Mouse (Mus musculus) cerebellum, postnatal 36 days (tissue): ENCODE data around the gene Gramd1b.

Experiments
- DNase-seq, 2 experiments: peaks; one replicate each; pipeline ENCODE4 v3.0.0; 2021 to 2022; ENCODE audit warnings: mixed read lengths in 2 of 2

The Gramd1b gene

DNA sequence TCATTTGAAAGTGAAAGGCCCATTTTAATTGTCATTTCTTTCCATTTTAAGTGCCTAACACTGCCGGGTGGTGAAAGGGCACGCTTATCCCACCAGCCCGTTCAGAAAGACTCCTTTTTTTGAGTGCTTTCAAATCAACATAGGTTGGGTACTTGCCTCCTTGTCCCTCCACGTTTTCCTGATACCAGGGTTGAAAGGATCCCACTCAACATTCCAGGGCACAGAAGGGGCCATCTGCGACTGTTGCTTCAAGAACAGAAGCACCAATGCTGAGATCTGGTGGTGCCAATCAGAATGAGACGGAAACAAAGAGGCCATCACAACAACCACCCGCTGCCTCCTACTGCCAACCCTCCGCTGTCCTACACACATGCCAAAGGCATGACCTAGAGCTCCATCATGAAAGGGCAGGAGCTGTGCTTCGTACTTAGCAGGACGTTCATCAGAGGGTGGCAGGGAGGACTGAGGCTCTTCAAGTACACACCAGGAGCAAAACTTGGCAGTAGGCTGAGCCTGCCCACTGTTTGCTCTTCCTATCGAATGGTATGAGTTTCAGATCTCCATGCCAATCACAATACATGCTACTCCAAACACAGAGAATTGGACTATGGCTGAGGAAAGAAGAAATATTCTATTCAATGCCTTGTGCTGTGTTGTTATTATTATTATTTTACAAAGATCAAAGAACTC, 108.7 kb downstream of the Gramd1b start:
- DNase-seq, result no peak

DNA sequence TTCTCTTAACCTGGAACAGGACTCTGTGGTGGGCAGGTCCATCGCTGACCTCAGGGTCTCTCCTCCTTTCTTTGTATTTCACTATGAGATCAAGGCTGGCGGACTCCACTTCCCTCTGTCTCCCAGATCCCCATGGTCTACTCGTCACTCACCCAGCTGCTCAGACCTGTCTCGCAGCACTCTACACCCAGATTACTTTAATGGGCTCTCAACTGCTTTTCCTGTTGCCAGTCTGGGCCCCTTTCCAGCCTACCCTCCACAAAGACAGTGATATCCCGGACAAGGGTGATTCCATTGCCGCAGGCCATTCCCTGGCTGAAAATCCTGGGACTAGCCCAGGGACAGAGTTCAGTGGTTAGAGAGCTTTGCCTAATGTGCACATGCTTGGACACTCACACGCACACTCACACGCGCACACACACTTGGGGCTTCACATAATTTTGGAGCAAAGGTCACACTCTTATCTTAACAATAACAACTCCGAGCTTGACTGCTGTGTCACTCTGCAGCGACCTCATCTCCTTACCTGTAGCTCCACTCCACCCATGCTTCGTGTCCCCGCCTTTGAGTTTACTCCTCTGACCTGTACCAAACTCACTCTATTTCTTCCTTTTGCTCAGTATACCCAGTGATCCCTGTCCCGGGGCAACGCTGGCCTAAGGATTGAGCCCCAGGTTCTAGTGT, 110.4 kb downstream of the Gramd1b start:
- DNase-seq, result no peak

DNA sequence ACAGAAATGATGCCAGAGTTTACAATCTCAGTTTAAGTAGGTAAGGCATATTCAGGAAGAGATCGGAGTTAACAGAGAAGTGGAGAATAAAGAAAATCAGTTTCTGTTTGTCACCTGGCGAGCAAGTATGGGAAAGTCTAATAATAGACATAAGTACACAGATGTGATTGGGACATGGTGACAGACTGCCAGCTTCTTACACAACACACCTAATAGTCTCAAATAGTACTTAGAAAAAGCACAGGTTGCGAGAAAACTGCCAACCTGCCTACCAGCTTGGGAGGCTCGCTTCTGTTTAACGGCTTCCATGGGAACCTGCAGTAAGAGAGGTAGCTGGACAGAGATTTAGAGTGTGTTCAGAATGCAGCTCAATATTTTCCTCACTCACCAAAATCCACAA, 112.4 kb downstream of the Gramd1b start:
- DNase-seq, result no peak

GRCm38 (mm10) chr9:40416150-40416549, 115.0 kb downstream of the Gramd1b start:
- peak in 1 of 2 experiments; percentile 42 for DNase-seq

DNA sequence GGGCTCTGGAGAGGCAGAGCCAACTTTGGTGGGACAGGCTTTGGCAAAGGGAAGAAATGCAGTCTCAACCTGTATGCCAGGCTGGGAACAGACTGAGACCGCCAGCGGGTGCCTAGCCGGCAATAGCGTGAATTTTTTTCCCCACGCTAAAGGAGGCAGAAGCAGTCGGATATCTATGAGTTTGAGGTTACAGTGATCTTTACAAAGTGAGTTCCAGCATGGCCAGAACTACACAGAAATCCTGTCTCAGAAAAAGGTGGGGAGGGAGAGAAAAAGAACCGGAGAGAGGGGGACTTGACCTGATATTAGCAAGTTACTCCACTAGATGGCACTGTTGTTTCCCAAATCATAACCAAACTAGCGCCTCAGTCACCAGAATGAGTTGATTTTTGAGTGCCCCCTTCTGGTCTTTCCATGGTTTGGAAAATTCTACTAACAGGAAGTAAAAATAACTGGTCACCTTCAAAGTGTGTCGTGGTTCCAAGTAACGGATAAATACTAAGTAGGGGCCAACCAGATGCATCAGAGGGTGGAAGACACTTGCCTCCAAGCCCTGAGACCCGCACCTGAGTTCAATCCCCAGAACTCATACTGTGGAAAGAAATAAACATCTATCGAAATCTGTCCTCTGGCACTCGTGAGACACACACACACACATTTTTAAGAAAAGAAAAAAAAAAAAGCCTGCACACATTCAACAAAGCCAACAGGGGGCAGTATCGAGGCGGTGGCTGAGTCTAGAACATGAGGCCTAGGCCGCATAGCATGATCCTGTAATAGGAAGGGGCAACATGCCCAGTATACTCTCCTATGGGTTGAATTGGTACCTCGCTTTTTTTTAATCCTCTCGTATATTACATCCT, 116.0 kb downstream of the Gramd1b start:
- peak; percentile 34 to 71 for DNase-seq

DNA sequence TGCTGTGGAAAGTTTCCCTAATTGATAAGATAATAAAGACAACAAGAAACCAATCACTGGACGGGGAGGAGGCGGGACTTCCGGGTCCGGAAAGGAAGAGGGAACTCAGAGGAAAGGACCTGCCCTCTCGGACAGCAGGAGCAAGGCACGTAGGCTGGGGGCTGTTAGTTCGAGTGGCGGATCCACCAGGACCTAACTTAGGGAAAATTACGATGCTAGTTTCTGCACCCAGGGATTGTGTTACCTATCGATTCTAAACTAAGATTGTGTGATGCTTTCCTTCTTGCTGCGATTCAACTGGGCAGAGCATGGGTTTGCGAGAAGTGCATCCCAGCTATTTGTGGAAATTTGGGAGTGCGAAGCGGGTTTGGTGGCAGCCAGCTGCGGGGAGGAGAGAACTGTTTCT, 116.7 kb downstream of the Gramd1b start:
- peak; percentile 76 to 77 for DNase-seq

- no peak for DNase-seq
Measured at GRCm38 (mm10) chr9:40413601-40414000, 117.6 kb downstream of the Gramd1b start.

- DNase-seq, result no peak
Measured at GRCm38 (mm10) chr9:40412931-40413330, 118.3 kb downstream of the Gramd1b start.

DNA sequence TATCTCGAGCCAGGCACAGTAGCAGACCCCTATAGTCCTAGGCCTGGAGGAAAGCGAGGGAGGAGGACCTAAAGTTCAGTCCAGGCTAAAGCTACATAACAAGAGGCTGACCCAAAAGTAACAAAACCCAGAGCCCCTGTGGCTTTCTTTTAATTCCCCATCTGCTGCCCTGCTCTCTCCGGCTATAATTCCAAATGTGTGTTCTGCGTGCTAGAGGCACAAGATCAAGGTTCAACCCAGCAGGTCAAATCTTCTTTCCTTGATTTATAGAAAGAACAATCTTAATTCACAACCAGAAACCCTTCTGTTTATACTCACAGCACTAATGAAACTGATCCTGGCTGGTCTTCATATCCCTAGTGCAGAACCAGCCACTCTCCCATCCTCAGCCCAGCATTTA, 118.9 kb downstream of the Gramd1b start:
- no peak for DNase-seq

DNA sequence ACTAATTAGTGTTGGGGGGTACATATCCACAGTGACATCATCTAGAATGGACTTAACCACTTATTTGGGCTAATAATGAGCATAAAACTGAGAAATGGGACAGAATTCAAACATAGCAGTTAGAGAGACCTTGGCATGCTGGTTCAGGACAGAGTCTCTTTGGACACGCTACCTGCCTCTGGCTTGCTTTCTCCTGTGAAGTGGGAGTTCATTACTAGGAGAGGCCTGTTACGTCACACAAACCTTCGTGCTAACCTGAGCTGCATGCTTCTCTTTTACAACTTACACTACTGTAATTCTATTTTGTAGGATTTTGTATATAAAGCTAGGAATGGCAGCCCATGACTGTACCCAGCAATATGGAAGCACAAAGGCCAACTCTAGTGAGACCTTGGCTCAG, 120.3 kb downstream of the Gramd1b start:
- no peak for DNase-seq

GRCm38 (mm10) chr9:40409071-40409470, 122.1 kb downstream of the Gramd1b start:
- no peak for DNase-seq

DNA sequence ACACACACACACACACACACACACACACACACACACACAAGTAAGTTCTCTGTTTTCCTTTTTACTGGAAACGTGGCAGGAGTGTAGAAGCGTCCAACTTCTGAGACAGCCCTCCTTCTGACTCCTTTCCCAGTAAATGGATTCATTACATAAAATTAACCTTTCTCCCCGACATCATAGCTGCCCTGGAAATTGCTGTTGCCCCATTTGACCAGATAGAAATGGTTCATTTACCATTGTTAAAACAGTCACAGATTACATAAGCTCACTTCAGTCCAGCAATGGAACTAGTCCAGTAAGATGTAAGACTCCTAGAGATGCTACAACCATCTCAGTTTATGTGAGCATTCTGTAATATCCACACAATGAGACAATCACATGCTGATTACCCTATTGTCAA, 122.8 kb downstream of the Gramd1b start:
- DNase-seq, result no peak

- no peak for DNase-seq
Measured at GRCm38 (mm10) chr9:40407876-40408275, 123.3 kb downstream of the Gramd1b start.

DNA sequence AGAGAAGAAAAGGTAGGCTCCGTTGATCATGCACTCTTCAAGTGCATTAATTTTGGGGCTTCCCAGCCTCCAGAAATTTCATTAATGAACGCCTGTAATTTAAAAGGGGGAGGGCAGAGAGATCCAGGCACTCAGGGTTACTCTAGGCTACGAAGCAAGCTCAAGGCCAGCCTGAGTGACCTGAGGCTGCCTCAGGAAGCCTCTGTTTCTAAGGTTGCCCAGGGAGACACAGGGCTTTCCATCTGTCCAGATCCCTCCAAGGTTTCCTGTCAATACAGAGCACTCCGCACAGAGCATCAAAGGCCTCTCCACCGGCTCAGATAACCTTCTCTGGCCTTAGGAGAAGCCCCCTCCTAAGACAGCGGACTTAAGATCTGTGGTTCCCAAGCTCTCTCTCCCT, 125.4 kb downstream of the Gramd1b start:
- DNase-seq, result no peak

- peak in 1 of 2 experiments; percentile 50 for DNase-seq
Measured at GRCm38 (mm10) chr9:40405263-40405662, 125.9 kb downstream of the Gramd1b start.

GRCm38 (mm10) chr9:40404637-40405036, 126.5 kb downstream of the Gramd1b start:
- peak; percentile 56 for DNase-seq

DNA sequence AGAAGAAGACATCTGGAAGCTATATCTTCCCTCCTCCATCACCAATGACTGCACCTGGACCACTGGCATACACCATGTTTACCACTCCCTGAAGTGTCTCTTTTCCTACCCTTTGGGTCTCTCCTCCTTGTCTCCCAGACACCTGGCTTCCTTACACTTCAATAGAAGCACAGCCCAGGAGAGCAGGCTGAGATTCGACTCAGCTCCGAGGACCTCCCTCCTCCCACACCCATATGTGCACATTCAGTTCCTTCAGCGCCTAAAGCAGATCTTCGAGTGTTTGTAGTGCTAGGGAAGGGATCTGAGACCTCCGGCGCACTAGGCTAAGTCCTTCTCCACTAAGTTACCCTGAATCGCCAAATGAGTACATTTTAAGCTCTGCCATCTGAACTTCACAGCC, 127.4 kb downstream of the Gramd1b start:
- no peak for DNase-seq

GRCm38 (mm10) chr9:40401818-40402217, 129.4 kb downstream of the Gramd1b start:
- no peak for DNase-seq

- no peak for DNase-seq
Measured at GRCm38 (mm10) chr9:40400854-40401253, 130.3 kb downstream of the Gramd1b start.

- no peak for DNase-seq
Measured at GRCm38 (mm10) chr9:40400171-40400570, 131.0 kb downstream of the Gramd1b start.

DNA sequence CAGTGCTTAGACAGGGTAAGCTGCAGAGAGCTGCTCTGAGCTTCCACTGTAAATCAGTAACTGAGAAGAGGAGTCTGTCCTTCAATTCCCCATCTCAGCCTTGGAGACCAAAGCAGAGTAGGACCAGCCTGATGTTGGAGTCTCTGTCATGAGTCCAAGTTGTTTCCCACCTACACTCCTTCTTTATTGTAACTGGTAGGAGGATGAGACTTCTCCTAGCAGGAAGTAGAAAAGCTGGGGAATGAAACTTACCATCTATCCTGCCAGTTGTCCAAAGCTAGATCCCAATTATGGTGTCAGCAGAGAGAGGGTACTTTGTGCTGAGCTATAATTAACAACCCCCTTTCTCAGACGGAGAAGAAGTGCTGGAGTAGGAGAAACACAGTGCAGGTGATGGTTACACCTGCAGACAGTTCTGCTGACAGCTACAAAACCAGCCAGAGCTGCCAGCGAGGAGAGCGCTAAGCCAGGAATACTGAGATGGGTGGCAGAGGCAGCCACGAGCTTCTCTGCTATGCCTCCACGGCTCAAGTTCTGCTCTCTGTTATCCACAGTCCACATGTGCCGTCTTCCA, 131.7 kb downstream of the Gramd1b start:
- DNase-seq, result no peak

DNA sequence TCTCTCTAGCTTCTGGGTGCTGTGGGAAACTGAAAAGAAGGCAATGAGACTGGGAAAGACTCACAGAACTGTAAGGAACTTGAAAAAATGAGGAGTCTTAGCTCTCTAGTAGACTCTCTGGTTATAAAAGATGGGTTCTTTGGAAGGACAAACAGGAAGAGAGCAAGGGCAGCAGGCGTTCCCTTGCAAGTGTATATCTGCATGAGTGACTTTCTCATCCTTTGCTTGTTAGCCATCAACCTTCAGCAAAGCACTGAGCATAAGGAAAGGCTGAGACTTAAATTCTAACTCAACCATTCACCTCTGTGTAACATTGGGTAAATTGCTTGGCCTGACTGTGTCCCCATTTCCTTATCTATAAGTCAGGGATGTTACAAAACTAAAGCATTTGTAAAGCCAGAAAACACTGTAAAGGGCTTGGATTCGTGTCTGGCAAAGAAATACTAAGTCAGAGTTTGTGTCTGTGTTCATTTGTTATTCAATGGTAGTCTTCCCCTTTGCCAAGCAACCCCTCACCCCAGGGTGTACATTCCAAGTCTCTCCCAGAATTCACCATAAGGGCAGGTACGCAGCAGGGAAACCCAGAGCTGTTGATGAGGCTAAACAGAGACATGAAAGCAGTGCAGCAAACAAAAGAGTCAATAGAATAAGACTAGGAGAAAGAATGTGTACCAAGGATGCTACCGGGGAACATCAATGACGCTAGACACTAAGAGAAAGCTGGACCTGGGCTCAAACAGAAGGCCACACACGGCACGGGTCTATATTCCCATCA, 133.5 kb downstream of the Gramd1b start:
- DNase-seq, result no peak
